Mouse (Mus musculus) bone marrow macrophage, adult 2 months (primary cell): ENCODE measurements around the gene Slc6a16. TPM values are rescaled to one million over a fixed set of nuclear protein-coding genes. Genes with fewer than 3 reads are reported as not detected.

ENCODE experiments used
- H3K27ac ChIP-seq: 2 replicates; pipeline ENCODE4 v1.5.1; 2012; ENCODE audit warnings: low read depth, low read length; ENCODE audit not compliant: insufficient read depth
- H3K4me1 ChIP-seq: 2 replicates; pipeline ENCODE4 v1.6.1; 2012; ENCODE audit warnings: low read length; ENCODE audit not compliant: control insufficient read depth, insufficient read depth
- H3K4me3 ChIP-seq: 2 replicates; pipeline ENCODE4 v1.5.1; 2012; ENCODE audit warnings: mild to moderate bottlenecking, low read length, moderate library complexity; ENCODE audit not compliant: insufficient read depth
- CTCF ChIP-seq: IDR thresholded peaks from 2 replicates; pipeline ENCODE4 v1.5.1; 2012; ENCODE audit warnings: low read depth, mild to moderate bottlenecking, low read length, moderate library complexity
- POLR2A ChIP-seq: IDR thresholded peaks from 2 replicates; pipeline ENCODE4 v1.6.1; 2012; ENCODE audit warnings: mild to moderate bottlenecking, low read depth, low read length, borderline replicate concordance
- polyA plus RNA-seq: library from polyadenylated mRNA; stranded (reverse); fragments of >200 nt; gene quantifications from 2 replicates; pipeline ENCODE4 v1.2.4, GENCODE M21; 2012; ENCODE audit not compliant: missing spikeins, insufficient read depth, insufficient read length

Slc6a16 gene
- polyA plus RNA-seq, 1 experiment: not detected

GRCm38 (mm10) chr7:45196994-45197393, 43.9 kb upstream of the Slc6a16 start:
- no peak overlapping the region for H3K27ac ChIP-seq
- H3K4me3 ChIP-seq: no peak overlapping the region
- no peak for TF ChIP-seq CTCF
- no peak for TF ChIP-seq POLR2A
- no peaks in the 10 kb centered on the region for H3K4me1 ChIP-seq

GRCm38 (mm10) chr7:45198435-45198834, 42.5 kb upstream of the Slc6a16 start:
- TF ChIP-seq POLR2A (no peak), CTCF (peak; percentile 73)
- no peak overlapping the region for H3K4me3 ChIP-seq
- no peaks in the 10 kb centered on the region for H3K4me1 ChIP-seq

DNA sequence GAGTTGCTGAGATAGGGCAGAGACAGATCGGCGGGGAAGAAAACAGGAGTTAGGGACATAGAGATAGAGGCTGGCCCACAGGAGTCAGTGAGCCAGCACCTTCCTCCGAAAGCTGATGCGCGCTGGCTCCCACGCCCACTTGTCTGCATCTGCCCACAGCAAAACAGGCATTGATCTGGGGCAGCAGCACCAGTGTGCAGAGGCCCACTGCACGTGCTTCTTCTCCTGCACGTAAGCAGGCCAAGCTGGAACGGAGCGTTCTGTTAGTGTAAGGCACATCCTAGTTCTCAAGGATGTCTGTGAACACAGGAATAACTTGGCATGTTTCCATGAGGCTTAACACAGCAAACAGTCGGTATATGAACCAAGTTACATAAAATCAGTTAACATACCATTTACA, 41.9 kb upstream of the Slc6a16 start:
- Histone ChIP-seq H3K4me3 (no peak overlapping the region), H3K27ac (no peak overlapping the region), H3K4me1 (no peaks in the 10 kb centered on the region)
- TF ChIP-seq POLR2A (no peak), CTCF (no peak)

More at GRCm38 (mm10) chr7:45198435-45198834, 42.5 kb upstream of the Slc6a16 start:
- H3K27ac ChIP-seq: no peak overlapping the region

DNA sequence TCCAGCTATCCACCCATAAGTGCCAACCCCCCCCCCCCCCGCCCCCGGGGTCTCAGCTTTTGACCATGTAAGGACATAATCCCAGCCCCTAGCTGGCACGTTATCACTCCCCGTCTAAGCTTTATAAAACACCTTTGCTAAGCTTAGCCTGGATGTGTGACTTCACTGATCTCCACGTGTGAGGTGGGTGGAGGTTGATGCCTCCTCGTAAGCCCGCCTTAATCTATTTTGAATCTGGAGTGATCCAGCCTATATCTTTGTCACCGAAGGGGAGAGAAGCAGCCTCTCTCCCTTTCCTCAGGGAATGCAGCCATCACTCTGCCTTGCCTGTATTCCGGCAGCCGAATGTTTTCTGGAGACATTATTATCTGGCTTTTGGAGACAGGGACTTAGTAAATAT, 38.2 kb upstream of the Slc6a16 start:
- Histone ChIP-seq H3K4me1 (no peaks in the 10 kb centered on the region), H3K4me3 (no peak overlapping the region), H3K27ac (no peak overlapping the region)
- TF ChIP-seq POLR2A: no peak

GRCm38 (mm10) chr7:45204380-45205143, 36.3 kb upstream of the Slc6a16 start, which contains the start of gene Ccdc155:
Gene Ccdc155, minus strand, starts transcription at chr7:45204892.
- TF ChIP-seq CTCF (no peak), POLR2A (no peak)
- no peak within 1 kb of the TSS for H3K27ac ChIP-seq
- peak within 1 kb of the TSS; percentile 54 for H3K4me3 ChIP-seq
- no peaks in the 10 kb centered on the region for H3K4me1 ChIP-seq

GRCm38 (mm10) chr7:45208260-45208659, 32.6 kb upstream of the Slc6a16 start:
- Histone ChIP-seq H3K4me1 (no peaks in the 10 kb centered on the region), H3K27ac (no peak overlapping the region), H3K4me3 (no peak overlapping the region)
- TF ChIP-seq POLR2A: no peak
- TF ChIP-seq CTCF: no peak

DNA sequence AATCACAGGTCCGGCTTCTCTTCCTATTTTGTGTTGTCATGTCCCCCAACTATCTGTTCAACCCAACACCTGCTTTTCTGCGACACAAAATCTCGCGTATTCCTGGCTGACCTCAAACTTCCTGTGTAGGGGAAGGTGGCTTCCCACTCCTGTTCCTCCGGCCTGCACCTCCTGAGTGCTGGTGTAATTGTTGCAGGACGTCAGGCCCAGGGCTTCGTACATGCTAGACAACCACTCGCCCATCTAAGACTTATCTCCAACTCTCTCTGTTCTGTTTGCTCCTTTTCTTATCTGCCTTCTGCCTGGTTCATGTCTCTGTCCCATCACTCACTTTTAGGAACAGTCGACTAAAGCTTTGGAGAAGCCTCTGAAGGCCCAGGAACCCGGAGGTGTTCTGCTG, 29.8 kb upstream of the Slc6a16 start:
- Histone ChIP-seq H3K4me1 (no peaks in the 10 kb centered on the region), H3K4me3 (no peak overlapping the region), H3K27ac (no peak overlapping the region)
- no peak for TF ChIP-seq CTCF
- no peak for TF ChIP-seq POLR2A

DNA sequence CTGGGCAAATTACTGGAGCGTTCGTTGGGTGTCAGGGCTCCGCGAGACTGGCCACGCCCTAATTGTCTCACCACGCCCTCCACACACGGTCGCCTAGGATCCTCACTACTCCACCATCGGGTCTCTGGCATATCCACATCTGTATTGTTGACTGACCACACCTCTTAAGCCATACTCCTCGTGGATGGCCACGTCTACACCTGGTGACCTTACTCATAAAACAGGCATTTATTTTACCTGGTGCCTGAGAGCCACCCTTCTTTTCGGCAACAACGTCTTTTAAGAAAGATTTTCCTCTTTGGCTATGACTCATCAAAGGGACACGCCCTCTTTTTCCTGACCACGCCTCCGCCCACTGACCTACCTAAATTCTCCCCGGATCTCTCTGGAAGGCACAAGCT, 29.0 kb upstream of the Slc6a16 start, which contains the start of gene Dkkl1:
TSS of gene Dkkl1 (minus strand) at position 297 of the 401 bp plus-strand sequence.
- Histone ChIP-seq H3K4me3 (no peak within 1 kb of the TSS), H3K4me1 (no peaks in the 10 kb centered on the region)
- TF ChIP-seq POLR2A (no peak), CTCF (no peak)

DNA sequence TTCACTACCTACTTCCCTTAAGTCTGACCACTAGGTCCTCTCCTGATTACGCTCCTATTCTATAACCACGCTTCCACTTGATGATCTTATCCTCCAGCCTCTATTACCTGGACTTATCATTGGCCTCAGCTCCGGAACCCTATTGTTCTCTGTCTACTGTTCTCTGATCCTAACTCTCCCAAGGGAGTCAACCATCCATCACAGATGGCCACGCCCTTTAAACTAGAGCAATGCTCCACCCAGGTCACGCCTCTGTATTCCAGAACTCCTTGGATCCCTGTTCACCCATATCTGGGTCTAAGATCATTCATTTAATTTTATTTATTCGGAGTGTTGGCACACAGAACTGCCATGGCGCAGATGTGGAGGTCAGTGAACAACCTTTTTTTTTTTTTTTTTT, 28.5 kb upstream of the Slc6a16 start:
- no peak overlapping the region for H3K4me3 ChIP-seq
- TF ChIP-seq POLR2A: no peak
- no peak for TF ChIP-seq CTCF

More for the DNA sequence above, 29.0 kb upstream of the Slc6a16 start, which contains the start of gene Dkkl1:
- H3K27ac ChIP-seq: no peak within 1 kb of the TSS

DNA sequence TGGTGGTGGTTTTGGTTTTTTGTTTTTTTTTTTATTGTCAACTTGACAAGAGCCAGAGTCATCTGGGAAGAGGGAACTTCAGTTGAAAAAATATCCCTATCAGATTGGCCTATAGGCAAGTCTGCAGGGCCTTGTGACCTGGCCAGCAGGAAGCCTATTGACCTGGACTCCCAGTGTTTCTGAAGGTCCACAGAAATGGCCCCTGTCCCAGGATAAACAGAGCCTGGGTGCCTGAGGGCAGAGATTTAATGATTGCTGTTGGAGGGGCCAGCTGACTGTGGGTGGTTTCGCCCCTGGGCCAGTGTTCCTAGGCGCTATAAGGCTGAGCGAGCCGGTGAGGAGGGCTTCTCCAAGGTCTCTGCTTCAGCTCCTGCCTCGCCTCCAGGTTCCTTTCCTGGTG, 27.2 kb upstream of the Slc6a16 start:
- Histone ChIP-seq H3K4me1 (no peaks in the 10 kb centered on the region), H3K4me3 (no peak overlapping the region), H3K27ac (no peak overlapping the region)
- TF ChIP-seq CTCF (no peak), POLR2A (no peak)

More for the DNA sequence above, 28.5 kb upstream of the Slc6a16 start:
- no peaks in the 10 kb centered on the region for H3K4me1 ChIP-seq
- H3K27ac ChIP-seq: no peak overlapping the region
